Mouse (Mus musculus) lung, postnatal 0 days (tissue): ENCODE measurements around the gene Syt14. TPM values are rescaled to one million over a fixed set of nuclear protein-coding genes. Genes with fewer than 3 reads are reported as not detected.

Source experiments
- ATAC-seq: fragments of 200-750 bp; cut with Nextera tagmentation; 2 replicates; pipeline ENCODE4 v1.8.0; 2017; ENCODE audit warnings: moderate library complexity
- DNase-seq: peaks from one replicate; pipeline ENCODE4 v3.0.0-alpha.2; 2016; ENCODE audit warnings: low spot score
- H3K27ac ChIP-seq: fragments of 300-500 bp; sonication (generic); 2 replicates; pipeline ENCODE4 v1.5.1; 2014; ENCODE audit warnings: antibody characterized with exemption, mild to moderate bottlenecking, low read length, mixed read lengths
- H3K27me3 ChIP-seq: fragments of 300-500 bp; sonication (generic); replicated peaks from 2 replicates; pipeline ENCODE4 v1.6.1; 2014; ENCODE audit warnings: low read length, mixed read lengths; ENCODE audit not compliant: insufficient read depth
- H3K36me3 ChIP-seq: fragments of 300-500 bp; sonication (generic); 2 replicates; pipeline ENCODE4 v1.6.1; 2014; ENCODE audit warnings: low read length, mixed read lengths; ENCODE audit not compliant: insufficient read depth
- H3K4me1 ChIP-seq: fragments of 300-500 bp; sonication (generic); 2 replicates; pipeline ENCODE4 v1.6.1; 2014; ENCODE audit warnings: antibody characterized with exemption, low read depth, low read length, mixed read lengths; ENCODE audit not compliant: insufficient read depth
- H3K4me2 ChIP-seq: fragments of 300-500 bp; sonication (generic); replicated peaks from 2 replicates; pipeline ENCODE4 v1.6.1; 2014; ENCODE audit warnings: low read depth, mild to moderate bottlenecking, low read length, moderate library complexity, mixed read lengths
- H3K4me3 ChIP-seq: fragments of 300-500 bp; sonication (generic); 2 replicates; pipeline ENCODE4 v1.5.1; 2014; ENCODE audit warnings: low read depth, low read length
- H3K9ac ChIP-seq: fragments of 300-500 bp; sonication (generic); replicated peaks from 2 replicates; pipeline ENCODE4 v1.6.1; 2014; ENCODE audit warnings: low read depth, mild to moderate bottlenecking
- H3K9me3 ChIP-seq: fragments of 300-500 bp; sonication (generic); 2 replicates; pipeline ENCODE4 v1.6.1; 2016; ENCODE audit warnings: low read length, mixed read lengths
- CTCF ChIP-seq: IDR thresholded peaks from 2 replicates; pipeline ENCODE4 v1.5.1; 2016; ENCODE audit warnings: antibody characterized with exemption, mild to moderate bottlenecking
- EP300 ChIP-seq: IDR thresholded peaks from 2 replicates; pipeline ENCODE4 v1.6.1; 2016; ENCODE audit warnings: antibody characterized with exemption, mild to moderate bottlenecking, control low read depth
- WGBS: fragments of 180-500 bp; shearing (Covaris S2); extraction: QIAGEN DNeasy Blood & Tissue Kit; methylation state at CpG from one replicate; pipeline ENCODE4 v1.1.7; 2014; 5-methylcytosine and 5-hydroxymethylcytosine counted together
- polyA plus RNA-seq: library from polyadenylated mRNA; unstranded; fragments of >200 nt; fragmentation: Nextera tagmentation; extraction: Ambion mirVana; gene quantifications from 2 replicates; pipeline ENCODE4 v1.2.1, GENCODE M21; 2015

Gene Syt14
- polyA plus RNA-seq, 1 experiment from 2014 or later = 0.18 TPM

- H3K4me3 ChIP-seq = peak overlapping the region; percentile 71
- peak overlapping the region; percentile 32; the same call in 1 of the 2 replicates for H3K9ac ChIP-seq
- no peaks in the 10 kb centered on the region for H3K36me3 ChIP-seq
- DNase-seq (peak; percentile 77), ATAC-seq (peak; percentile 64)
- WGBS = under 1% methylated on average over 23 of the region's 45 CpGs
- peak overlapping the region; percentile 99 for H3K4me2 ChIP-seq
- no peaks in the 10 kb centered on the region for H3K9me3 ChIP-seq
- H3K27me3 ChIP-seq = 0 out of 2 replicates have a peak, but pooled peaks cover 3% of the 10 kb centered on the region
- no peak for TF ChIP-seq EP300
- TF ChIP-seq CTCF = peak; percentile 28
- peak overlapping the region; percentile 62; the same call in 1 of the 2 replicates for H3K27ac ChIP-seq
- H3K4me1 ChIP-seq = peaks cover 7% of the 10 kb centered on the region
Measured at GRCm38 (mm10) chr1:192854819-192855271, 180.7 kb downstream of the Syt14 start.

- Histone ChIP-seq H3K4me1 (peaks cover 7% of the 10 kb centered on the region), H3K27me3 (0 out of 2 replicates have a peak, but pooled peaks cover 3% of the 10 kb centered on the region)
Measured at GRCm38 (mm10) chr1:192853988-192854818, 181.4 kb downstream of the Syt14 start.

GRCm38 (mm10) chr1:192853429-192853828, 182.1 kb downstream of the Syt14 start:
- Histone ChIP-seq H3K4me1 (peaks cover 7% of the 10 kb centered on the region), H3K4me2 (no peak overlapping the region), H3K27me3 (0 out of 2 replicates have a peak, but pooled peaks cover 3% of the 10 kb centered on the region), H3K9me3 (no peaks in the 10 kb centered on the region), H3K4me3 (no peak overlapping the region), H3K27ac (no peak overlapping the region), H3K9ac (no peak overlapping the region), H3K36me3 (no peaks in the 10 kb centered on the region)
- TF ChIP-seq EP300 = no peak
- TF ChIP-seq CTCF = no peak
- WGBS = 54% methylated on average over 2 of the region's 2 CpGs
- DNase-seq = no peak
- ATAC-seq = no peak

More at GRCm38 (mm10) chr1:192853988-192854818, 181.4 kb downstream of the Syt14 start:
- H3K9me3 ChIP-seq = no peaks in the 10 kb centered on the region
- DNase-seq (no peak), ATAC-seq (peak; percentile 4; the same call in 1 of the 2 replicates)
- H3K4me2 ChIP-seq = peak overlapping the region; percentile 99
- H3K9ac ChIP-seq = no peak overlapping the region
- WGBS = 8% methylated on average over 19 of the region's 19 CpGs
- TF ChIP-seq EP300 (no peak), CTCF (no peak)
- no peaks in the 10 kb centered on the region for H3K36me3 ChIP-seq
- peak overlapping the region; percentile 71 for H3K4me3 ChIP-seq
- no peak overlapping the region for H3K27ac ChIP-seq

GRCm38 (mm10) chr1:192852047-192852446, 183.5 kb downstream of the Syt14 start:
- Histone ChIP-seq H3K4me3 (no peak overlapping the region), H3K4me1 (peaks cover 7% of the 10 kb centered on the region)

GRCm38 (mm10) chr1:192851640-192852039, 183.9 kb downstream of the Syt14 start:
- Histone ChIP-seq H3K36me3 (no peaks in the 10 kb centered on the region), H3K9me3 (no peaks in the 10 kb centered on the region), H3K4me2 (no peak overlapping the region), H3K27me3 (0 out of 2 replicates have a peak, but pooled peaks cover 3% of the 10 kb centered on the region), H3K9ac (no peak overlapping the region), H3K4me3 (no peak overlapping the region), H3K27ac (no peak overlapping the region), H3K4me1 (peaks cover 7% of the 10 kb centered on the region)
- ATAC-seq = no peak; the same call in 1 of the 2 replicates
- DNase-seq = peak; percentile 49
- TF ChIP-seq CTCF (no peak), EP300 (no peak)
- 19% methylated on average over 6 of the region's 6 CpGs for WGBS

More at GRCm38 (mm10) chr1:192852047-192852446, 183.5 kb downstream of the Syt14 start:
- no peak for DNase-seq
- Histone ChIP-seq H3K27me3 (0 out of 2 replicates have a peak, but pooled peaks cover 3% of the 10 kb centered on the region), H3K9me3 (no peaks in the 10 kb centered on the region), H3K36me3 (no peaks in the 10 kb centered on the region), H3K9ac (no peak overlapping the region), H3K4me2 (no peak overlapping the region), H3K27ac (no peak overlapping the region)
- no peak for ATAC-seq
- TF ChIP-seq EP300 = no peak
- TF ChIP-seq CTCF = no peak

- Histone ChIP-seq H3K9me3 (no peaks in the 10 kb centered on the region), H3K9ac (no peak overlapping the region), H3K4me2 (no peak overlapping the region), H3K27me3 (0 out of 2 replicates have a peak, but pooled peaks cover 3% of the 10 kb centered on the region), H3K36me3 (no peaks in the 10 kb centered on the region), H3K4me1 (peaks cover 7% of the 10 kb centered on the region), H3K4me3 (no peak overlapping the region), H3K27ac (no peak overlapping the region)
- DNase-seq (no peak), ATAC-seq (no peak)
- 16% methylated on average over 2 of the region's 2 CpGs for WGBS
- TF ChIP-seq CTCF (no peak), EP300 (no peak)
Measured at GRCm38 (mm10) chr1:192851126-192851525, 184.4 kb downstream of the Syt14 start.
